Mouse (Mus musculus) testis, adult 2 months (tissue): ENCODE measurements around the gene Rcc1l. TPM values are rescaled to one million over a fixed set of nuclear protein-coding genes. Genes with fewer than 3 reads are reported as not detected.

Source experiments
- H3K27ac ChIP-seq: fragments of 200-500 bp; 2 replicates; pipeline ENCODE4 v1.5.1; 2012; ENCODE audit warnings: low read depth, low read length; ENCODE audit not compliant: control insufficient read depth, insufficient read depth
- H3K27me3 ChIP-seq: fragments of 200-500 bp; 2 replicates; pipeline ENCODE4 v1.6.1; 2012; ENCODE audit warnings: mild to moderate bottlenecking, low read length, moderate library complexity; ENCODE audit not compliant: control insufficient read depth, insufficient read depth
- H3K36me3 ChIP-seq: fragments of 200-500 bp; 2 replicates; pipeline ENCODE4 v1.6.1; 2012; ENCODE audit warnings: mild to moderate bottlenecking, low read length; ENCODE audit not compliant: control insufficient read depth, insufficient read depth
- H3K4me1 ChIP-seq: fragments of 200-500 bp; 2 replicates; pipeline ENCODE4 v1.6.1; 2012; ENCODE audit warnings: low read length; ENCODE audit not compliant: control insufficient read depth, insufficient read depth
- H3K4me3 ChIP-seq: fragments of 200-500 bp; 2 replicates; pipeline ENCODE4 v1.5.1; 2012; ENCODE audit warnings: low read depth, mild to moderate bottlenecking, low read length, moderate library complexity, mixed read lengths; ENCODE audit not compliant: control insufficient read depth
- CTCF ChIP-seq: fragments of 200-500 bp; IDR thresholded peaks from 2 replicates; pipeline ENCODE4 v1.5.1; 2012; ENCODE audit warnings: low read depth, mild to moderate bottlenecking, inconsistent platforms, low read length, moderate library complexity; ENCODE audit not compliant: control insufficient read depth, insufficient read depth, insufficient replicate concordance
- POLR2A ChIP-seq: fragments of 200-500 bp; IDR thresholded peaks from 2 replicates; pipeline ENCODE4 v1.6.1; 2012; ENCODE audit warnings: low read depth, mild to moderate bottlenecking, inconsistent platforms, low read length, moderate library complexity; ENCODE audit not compliant: control insufficient read depth
- polyA plus RNA-seq: library from polyadenylated mRNA; depleted of rRNA; stranded (reverse); fragments of >200 nt; gene quantifications from 2 replicates; pipeline ENCODE4 v1.2.3, GENCODE M21; 2012; rRNA removed

Gene Rcc1l
- polyA plus RNA-seq: 8.9 and 10.3 TPM in 2 replicates

- peak within 1 kb of the TSS; percentile 86 for H3K27ac ChIP-seq
- H3K27me3 ChIP-seq: no peaks in the 10 kb centered on the region
- H3K4me3 ChIP-seq: peak within 1 kb of the TSS; percentile 80
- no peaks in the 10 kb centered on the region for H3K36me3 ChIP-seq
- H3K4me1 ChIP-seq: peaks cover 6% of the 10 kb centered on the region
- TF ChIP-seq CTCF (no peak), POLR2A (peak; percentile 80)
Measured at GRCm38 (mm10) chr5:134176169-134176881, at the start of gene Rcc1l. TSS of gene Rcc1l (minus strand) at chr5:134176774.

- no peak overlapping the region for H3K4me3 ChIP-seq
- no peak overlapping the region for H3K27ac ChIP-seq
- H3K36me3 ChIP-seq: no peaks in the 10 kb centered on the region
- TF ChIP-seq POLR2A: no peak
- TF ChIP-seq CTCF: no peak
- peaks cover 24% of the 10 kb centered on the region for H3K4me1 ChIP-seq
- no peaks in the 10 kb centered on the region for H3K27me3 ChIP-seq
Measured at GRCm38 (mm10) chr5:134225110-134225901, 48.7 kb upstream of the Rcc1l start.

- TF ChIP-seq CTCF: no peak
- no peak for TF ChIP-seq POLR2A
- Histone ChIP-seq H3K27ac (no peak overlapping the region), H3K36me3 (no peaks in the 10 kb centered on the region), H3K27me3 (no peaks in the 10 kb centered on the region), H3K4me1 (peaks cover 27% of the 10 kb centered on the region), H3K4me3 (peak overlapping the region; percentile 13; the same call in 1 of the 2 replicates)
Measured at GRCm38 (mm10) chr5:134221708-134222150, 45.2 kb upstream of the Rcc1l start.

- no peak overlapping the region for H3K27ac ChIP-seq
- peaks cover 29% of the 10 kb centered on the region for H3K4me1 ChIP-seq
Measured at GRCm38 (mm10) chr5:134221278-134221677, 44.7 kb upstream of the Rcc1l start.

GRCm38 (mm10) chr5:134217900-134218299 lies 41.3 kb upstream of the Rcc1l start:
- Histone ChIP-seq H3K4me3 (no peak overlapping the region), H3K27me3 (no peaks in the 10 kb centered on the region), H3K27ac (no peak overlapping the region), H3K4me1 (peaks cover 24% of the 10 kb centered on the region), H3K36me3 (no peaks in the 10 kb centered on the region)
- no peak for TF ChIP-seq POLR2A
- no peak for TF ChIP-seq CTCF

More at GRCm38 (mm10) chr5:134221278-134221677, 44.7 kb upstream of the Rcc1l start:
- TF ChIP-seq POLR2A: no peak
- no peak for TF ChIP-seq CTCF
- Histone ChIP-seq H3K36me3 (no peaks in the 10 kb centered on the region), H3K4me3 (no peak overlapping the region), H3K27me3 (no peaks in the 10 kb centered on the region)

GRCm38 (mm10) chr5:134214021-134214806 lies 37.6 kb upstream of the Rcc1l start:
- TF ChIP-seq POLR2A (no peak), CTCF (no peak)
- H3K4me1 ChIP-seq: peaks cover 18% of the 10 kb centered on the region

More at GRCm38 (mm10) chr5:134214021-134214806, 37.6 kb upstream of the Rcc1l start:
- Histone ChIP-seq H3K27ac (no peak overlapping the region), H3K27me3 (no peaks in the 10 kb centered on the region), H3K36me3 (no peaks in the 10 kb centered on the region), H3K4me3 (no peak overlapping the region)
